Mouse (Mus musculus): ENCODE measurements around the gene Snd1. TPM values are rescaled to one million over a fixed set of nuclear protein-coding genes. Genes with fewer than 3 reads are reported as not detected.
A peak's percentile ranks its signal among the peaks of the same experiment; 100 is the strongest.

The Snd1 gene
- polyA plus RNA-seq, 1 experiment from 2014 or later, result 34.9 TPM

DNA sequence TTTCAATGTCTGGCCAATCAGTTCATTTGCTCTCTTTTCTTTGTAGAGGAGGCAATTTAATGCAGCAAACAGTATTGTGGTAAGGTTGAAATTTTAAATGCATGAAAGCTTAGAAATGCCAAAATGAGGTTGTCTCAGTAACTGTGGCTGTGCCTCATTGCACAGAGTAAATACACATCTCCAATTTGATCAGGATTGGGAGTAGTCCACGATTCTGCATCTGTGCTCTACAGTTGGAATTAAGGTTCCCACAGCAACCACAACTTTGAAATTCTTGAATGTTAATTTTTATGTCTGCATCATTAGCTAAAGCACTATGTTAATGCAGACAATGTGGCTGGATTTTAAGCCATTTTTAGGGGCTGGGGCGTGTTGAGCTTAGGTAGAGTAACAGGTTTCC, 72.0 kb downstream of the Snd1 start:
- DNase-seq, result no peak
- H3K27ac ChIP-seq (ENCODE audit: low read depth), result no peak overlapping the region
- H3K4me2 ChIP-seq (ENCODE audit: low read depth, low read length), result no peak overlapping the region
- TF ChIP-seq CTCF (IDR thresholded peaks at IDR 0.05; ENCODE audit: low read depth), result no peak
- no peak for TF ChIP-seq EP300 (IDR thresholded peaks at IDR 0.05; ENCODE audit: low read depth)
- 80% methylated on average over 2 of the region's 2 CpGs for whole genome bisulfite sequencing (ENCODE audit: insufficient replicate concordance)
- no peaks in the 10 kb centered on the region for H3K4me1 ChIP-seq (ENCODE audit: insufficient read depth)
- no peaks in the 10 kb centered on the region for H3K9me3 ChIP-seq (ENCODE audit: low read length)
- H3K27me3 ChIP-seq (ENCODE audit: insufficient read depth, low read length), result no peaks in the 10 kb centered on the region
- no peak overlapping the region for H3K9ac ChIP-seq (replicated peaks)
- ATAC-seq, result no peak
- H3K36me3 ChIP-seq (replicated peaks; ENCODE audit: insufficient read depth, low read length), result peaks cover 32% of the 10 kb centered on the region
- no peak overlapping the region for H3K4me3 ChIP-seq (ENCODE audit: low read depth, low read length)

DNA sequence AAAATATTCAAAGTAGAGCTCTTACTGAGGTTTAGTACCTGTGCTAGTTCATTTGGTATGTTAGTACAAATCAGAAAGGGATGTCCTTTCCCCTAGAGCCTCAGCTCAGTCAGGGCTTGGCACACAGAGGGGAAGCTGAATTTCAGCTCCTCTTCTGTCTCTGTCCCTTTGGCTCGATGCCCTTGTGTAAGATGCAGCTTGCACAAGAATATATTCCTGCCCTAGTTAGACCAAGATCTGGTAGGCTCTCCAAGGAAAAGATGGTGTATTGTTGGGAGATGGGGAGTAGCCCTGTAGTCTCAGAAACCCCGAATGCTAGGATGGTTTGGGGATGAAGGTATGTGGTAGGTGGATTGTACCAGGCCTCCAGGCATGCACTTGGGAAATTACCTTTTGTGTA, 74.4 kb downstream of the Snd1 start:
- H3K27ac ChIP-seq (ENCODE audit: low read depth), result no peak overlapping the region
- H3K9me3 ChIP-seq (ENCODE audit: low read length), result no peaks in the 10 kb centered on the region
- H3K27me3 ChIP-seq (ENCODE audit: insufficient read depth, low read length), result no peaks in the 10 kb centered on the region
- no peaks in the 10 kb centered on the region for H3K4me1 ChIP-seq (ENCODE audit: insufficient read depth)
- ATAC-seq (no peak), DNase-seq (no peak)
- peaks cover 34% of the 10 kb centered on the region for H3K36me3 ChIP-seq (replicated peaks; ENCODE audit: insufficient read depth, low read length)
- no peak for TF ChIP-seq EP300 (IDR thresholded peaks at IDR 0.05; ENCODE audit: low read depth)
- no peak for TF ChIP-seq CTCF (IDR thresholded peaks at IDR 0.05; ENCODE audit: low read depth)
- H3K4me2 ChIP-seq (ENCODE audit: low read depth, low read length), result no peak overlapping the region
- H3K4me3 ChIP-seq (ENCODE audit: low read depth, low read length), result no peak overlapping the region
- no peak overlapping the region for H3K9ac ChIP-seq (replicated peaks)
- 79% methylated on average over 2 of the region's 2 CpGs for WGBS (ENCODE audit: insufficient replicate concordance)

- ATAC-seq (no peak), DNase-seq (no peak)
- no peak overlapping the region for H3K27ac ChIP-seq (ENCODE audit: low read depth)
- H3K4me1 ChIP-seq (ENCODE audit: insufficient read depth), result no peaks in the 10 kb centered on the region
- H3K4me2 ChIP-seq (ENCODE audit: low read depth, low read length), result no peak overlapping the region
- WGBS (ENCODE audit: insufficient replicate concordance), result 79% methylated on average over 7 of the region's 7 CpGs
- no peak overlapping the region for H3K9ac ChIP-seq (replicated peaks)
- H3K9me3 ChIP-seq (ENCODE audit: low read length), result no peaks in the 10 kb centered on the region
- TF ChIP-seq EP300 (IDR thresholded peaks at IDR 0.05; ENCODE audit: low read depth) (no peak), CTCF (IDR thresholded peaks at IDR 0.05; ENCODE audit: low read depth) (no peak)
- no peaks in the 10 kb centered on the region for H3K27me3 ChIP-seq (ENCODE audit: insufficient read depth, low read length)
- H3K4me3 ChIP-seq (ENCODE audit: low read depth, low read length), result no peak overlapping the region
- H3K36me3 ChIP-seq (replicated peaks; ENCODE audit: insufficient read depth, low read length), result peaks cover 29% of the 10 kb centered on the region
These were observed 75.5 kb downstream of the Snd1 start for GRCm38 (mm10) chr6:28550255-28551004.

GRCm38 (mm10) chr6:28554470-28554869, 79.5 kb downstream of the Snd1 start:
- 95% methylated on average over 1 of the region's 1 CpGs for WGBS (ENCODE audit: insufficient replicate concordance)
- Histone ChIP-seq H3K36me3 (replicated peaks; ENCODE audit: insufficient read depth, low read length) (peaks cover 13% of the 10 kb centered on the region), H3K4me1 (ENCODE audit: insufficient read depth) (no peaks in the 10 kb centered on the region), H3K9me3 (ENCODE audit: low read length) (no peaks in the 10 kb centered on the region), H3K9ac (replicated peaks) (no peak overlapping the region), H3K4me3 (ENCODE audit: low read depth, low read length) (no peak overlapping the region), H3K27me3 (ENCODE audit: insufficient read depth, low read length) (no peaks in the 10 kb centered on the region), H3K4me2 (ENCODE audit: low read depth, low read length) (no peak overlapping the region), H3K27ac (ENCODE audit: low read depth) (no peak overlapping the region)
- DNase-seq (no peak), ATAC-seq (no peak)
- TF ChIP-seq CTCF (IDR thresholded peaks at IDR 0.05; ENCODE audit: low read depth) (no peak), EP300 (IDR thresholded peaks at IDR 0.05; ENCODE audit: low read depth) (no peak)

DNA sequence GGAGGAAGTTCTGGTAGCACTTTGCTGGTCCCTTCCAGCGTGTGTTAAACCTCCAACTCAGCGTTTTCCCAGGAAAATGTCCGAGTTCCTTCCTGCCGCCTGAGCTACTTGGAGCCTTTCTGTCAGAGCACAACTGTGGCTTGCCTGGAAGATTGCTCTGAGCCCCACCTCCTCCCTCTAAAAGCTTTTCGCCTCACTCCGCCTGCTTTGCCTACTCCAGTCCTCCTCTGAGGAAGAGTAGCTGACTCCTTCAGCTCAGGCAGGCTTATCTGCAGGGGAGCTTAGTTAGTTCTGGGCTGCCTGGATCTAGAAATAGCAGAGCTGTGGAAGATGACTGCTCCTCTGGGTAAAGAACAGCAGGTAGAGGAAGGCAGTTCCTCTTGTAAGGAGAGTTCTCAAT, 80.1 kb downstream of the Snd1 start:
- Histone ChIP-seq H3K4me1 (ENCODE audit: insufficient read depth) (no peaks in the 10 kb centered on the region), H3K27me3 (ENCODE audit: insufficient read depth, low read length) (no peaks in the 10 kb centered on the region), H3K36me3 (replicated peaks; ENCODE audit: insufficient read depth, low read length) (peaks cover 14% of the 10 kb centered on the region), H3K9me3 (ENCODE audit: low read length) (no peaks in the 10 kb centered on the region), H3K9ac (replicated peaks) (no peak overlapping the region), H3K4me3 (ENCODE audit: low read depth, low read length) (no peak overlapping the region), H3K27ac (ENCODE audit: low read depth) (0 out of 2 replicates have a peak overlapping the region, but pooled peaks have one; percentile 7), H3K4me2 (ENCODE audit: low read depth, low read length) (no peak overlapping the region)
- 83% methylated on average over 6 of the region's 6 CpGs for WGBS (ENCODE audit: insufficient replicate concordance)
- no peak for TF ChIP-seq CTCF (IDR thresholded peaks at IDR 0.05; ENCODE audit: low read depth)
- no peak for TF ChIP-seq EP300 (IDR thresholded peaks at IDR 0.05; ENCODE audit: low read depth)
- DNase-seq (no peak), ATAC-seq (no peak)

GRCm38 (mm10) chr6:28555428-28555827, 80.5 kb downstream of the Snd1 start:
- Histone ChIP-seq H3K9me3 (ENCODE audit: low read length) (no peaks in the 10 kb centered on the region), H3K27ac (ENCODE audit: low read depth) (0 out of 2 replicates have a peak overlapping the region, but pooled peaks have one; percentile 7), H3K4me1 (ENCODE audit: insufficient read depth) (no peaks in the 10 kb centered on the region), H3K9ac (replicated peaks) (no peak overlapping the region), H3K27me3 (ENCODE audit: insufficient read depth, low read length) (no peaks in the 10 kb centered on the region), H3K4me2 (ENCODE audit: low read depth, low read length) (no peak overlapping the region), H3K4me3 (ENCODE audit: low read depth, low read length) (no peak overlapping the region), H3K36me3 (replicated peaks; ENCODE audit: insufficient read depth, low read length) (peaks cover 14% of the 10 kb centered on the region)
- DNase-seq (no peak), ATAC-seq (no peak)
- WGBS (ENCODE audit: insufficient replicate concordance), result 80% methylated on average over 7 of the region's 7 CpGs
- no peak for TF ChIP-seq CTCF (IDR thresholded peaks at IDR 0.05; ENCODE audit: low read depth)
- no peak for TF ChIP-seq EP300 (IDR thresholded peaks at IDR 0.05; ENCODE audit: low read depth)

Measured in liver, postnatal 0 days (tissue).